Mouse (Mus musculus) forebrain, embryonic 13.5 days (tissue): ENCODE data around the gene Nipsnap1. TPM values are rescaled to one million over a fixed set of nuclear protein-coding genes. Genes with fewer than 3 reads are reported as not detected.

ENCODE experiments used
- ATAC-seq: fragments of 200-750 bp; cut with Nextera tagmentation; 2 replicates; pipeline ENCODE4 v1.8.0; 2017
- H3K27ac ChIP-seq: fragments of 300-500 bp; sonication (generic); 2 replicates; pipeline ENCODE4 v1.5.1; 2015; ENCODE audit warnings: inconsistent platforms, mild to moderate bottlenecking, moderate library complexity
- H3K27me3 ChIP-seq: fragments of 300-500 bp; sonication (generic); 2 replicates; pipeline ENCODE4 v1.6.1; 2015; ENCODE audit warnings: mild to moderate bottlenecking, inconsistent platforms
- H3K36me3 ChIP-seq: fragments of 300-500 bp; sonication (generic); 2 replicates; pipeline ENCODE4 v1.6.1; 2015; ENCODE audit warnings: mild to moderate bottlenecking, inconsistent platforms; ENCODE audit not compliant: poor library complexity, severe bottlenecking
- H3K4me1 ChIP-seq: fragments of 300-500 bp; sonication (generic); 2 replicates; pipeline ENCODE4 v1.6.1; 2015; ENCODE audit warnings: inconsistent platforms
- H3K4me2 ChIP-seq: fragments of 300-500 bp; sonication (generic); 2 replicates; pipeline ENCODE4 v1.6.1; 2015; ENCODE audit warnings: inconsistent platforms, mild to moderate bottlenecking, moderate library complexity
- H3K4me3 ChIP-seq: fragments of 300-500 bp; sonication (generic); 2 replicates; pipeline ENCODE4 v1.5.1; 2015; ENCODE audit warnings: mild to moderate bottlenecking, inconsistent platforms
- H3K9ac ChIP-seq: fragments of 300-500 bp; sonication (generic); 2 replicates; pipeline ENCODE4 v1.6.1; 2015; ENCODE audit warnings: mild to moderate bottlenecking, inconsistent platforms
- H3K9me3 ChIP-seq: fragments of 300-500 bp; sonication (generic); replicated peaks from 2 replicates; pipeline ENCODE4 v1.6.1; 2016; ENCODE audit warnings: inconsistent platforms
- WGBS: fragments of 180-500 bp; shearing (Covaris S2); methylation state at CpG from one replicate; pipeline ENCODE4 v1.1.7; 2015; 5-methylcytosine and 5-hydroxymethylcytosine counted together
- polyA plus RNA-seq: library from polyadenylated mRNA; unstranded; fragments of >200 nt; fragmentation: Nextera tagmentation; extraction: Ambion mirVana; gene quantifications from 2 replicates; pipeline ENCODE4 v1.2.1, GENCODE M21; 2015

The Nipsnap1 gene
- 118 and 120 TPM in 2 replicates for polyA plus RNA-seq

GRCm38 (mm10) chr11:4873755-4874475 lies at the start of gene Nipsnap1:
Gene Nipsnap1 (plus strand): TSS chr11:4873951.
- under 1% methylated on average over 30 of the region's 30 CpGs for WGBS
- Histone ChIP-seq H3K4me2 (peak within 1 kb of the TSS; percentile 83), H3K4me3 (peak within 1 kb of the TSS; percentile 76), H3K36me3 (peaks cover 13% of the 10 kb centered on the region), H3K4me1 (peaks cover 17% of the 10 kb centered on the region), H3K27me3 (no peaks in the 10 kb centered on the region), H3K27ac (peak within 1 kb of the TSS; percentile 48), H3K9ac (peak within 1 kb of the TSS; percentile 89), H3K9me3 (peaks cover 12% of the 10 kb centered on the region)
- ATAC-seq = peak; percentile 95

GRCm38 (mm10) chr11:4826152-4826778 lies 47.5 kb upstream of the Nipsnap1 start:
- Histone ChIP-seq H3K27ac (no peak overlapping the region), H3K4me2 (no peak overlapping the region), H3K36me3 (no peaks in the 10 kb centered on the region), H3K4me1 (peaks cover 2% of the 10 kb centered on the region; the same call in 1 of the 2 replicates), H3K9me3 (no peaks in the 10 kb centered on the region), H3K4me3 (no peak overlapping the region), H3K27me3 (no peaks in the 10 kb centered on the region), H3K9ac (no peak overlapping the region)
- ATAC-seq = no peak
- WGBS = 96% methylated on average over 3 of the region's 3 CpGs

DNA sequence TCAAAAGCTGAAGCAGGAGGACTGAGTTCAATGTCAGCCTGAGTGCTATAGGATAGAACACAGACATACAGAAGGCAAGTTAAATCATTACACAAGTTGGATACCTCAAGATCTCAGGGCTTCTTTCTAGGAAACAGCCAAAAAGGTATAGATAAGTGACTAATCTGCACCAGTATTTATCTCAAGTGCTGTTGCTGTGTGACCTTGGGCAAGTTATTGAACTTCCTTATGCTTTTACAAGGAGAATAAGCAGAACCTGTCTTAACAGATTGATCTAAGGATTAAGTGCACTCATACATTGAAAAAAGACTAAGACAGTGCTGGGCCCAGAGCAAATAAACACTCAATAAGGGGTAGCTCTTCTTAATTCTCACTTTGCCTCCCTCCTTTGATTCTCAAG lies 46.4 kb upstream of the Nipsnap1 start:
- H3K4me2 ChIP-seq = no peak overlapping the region

DNA sequence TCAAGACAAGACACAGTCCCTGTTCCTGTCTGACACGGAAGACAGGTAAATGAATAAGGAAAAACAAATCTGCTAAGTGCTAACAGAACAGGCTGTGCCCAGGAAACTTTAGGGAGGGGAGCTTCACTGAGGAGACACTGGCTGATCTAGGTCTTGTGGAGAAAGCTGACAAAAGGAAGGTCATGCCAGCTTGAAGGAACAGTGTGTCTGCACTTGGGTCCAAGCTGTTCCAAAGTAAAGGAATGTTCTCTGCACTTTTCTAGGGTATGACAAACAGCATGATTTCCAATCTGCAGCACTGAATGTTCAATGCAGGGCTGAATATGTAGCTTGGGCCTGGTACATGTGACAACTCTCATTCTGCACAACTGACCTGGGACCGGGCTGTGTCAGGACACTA lies 45.8 kb upstream of the Nipsnap1 start:
- no peak overlapping the region for H3K4me3 ChIP-seq
- no peak for ATAC-seq
- no peak overlapping the region for H3K9ac ChIP-seq
- no peaks in the 10 kb centered on the region for H3K9me3 ChIP-seq
- H3K4me1 ChIP-seq = peaks cover 2% of the 10 kb centered on the region; the same call in 1 of the 2 replicates
- no peak overlapping the region for H3K27ac ChIP-seq
- no peak overlapping the region for H3K4me2 ChIP-seq
- WGBS = 83% methylated on average over 2 of the region's 2 CpGs
- no peaks in the 10 kb centered on the region for H3K36me3 ChIP-seq
- H3K27me3 ChIP-seq = no peaks in the 10 kb centered on the region

More for the DNA sequence above, 46.4 kb upstream of the Nipsnap1 start:
- Histone ChIP-seq H3K27me3 (no peaks in the 10 kb centered on the region), H3K36me3 (no peaks in the 10 kb centered on the region), H3K4me1 (peaks cover 2% of the 10 kb centered on the region; the same call in 1 of the 2 replicates), H3K9me3 (no peaks in the 10 kb centered on the region), H3K4me3 (no peak overlapping the region), H3K27ac (no peak overlapping the region), H3K9ac (no peak overlapping the region)
- ATAC-seq = no peak

GRCm38 (mm10) chr11:4831066-4831465 lies 42.7 kb upstream of the Nipsnap1 start:
- Histone ChIP-seq H3K9me3 (no peaks in the 10 kb centered on the region), H3K27ac (no peak overlapping the region), H3K4me2 (no peak overlapping the region), H3K9ac (no peak overlapping the region), H3K27me3 (no peaks in the 10 kb centered on the region), H3K36me3 (no peaks in the 10 kb centered on the region), H3K4me3 (no peak overlapping the region), H3K4me1 (peaks cover 2% of the 10 kb centered on the region; the same call in 1 of the 2 replicates)
- no peak for ATAC-seq

DNA sequence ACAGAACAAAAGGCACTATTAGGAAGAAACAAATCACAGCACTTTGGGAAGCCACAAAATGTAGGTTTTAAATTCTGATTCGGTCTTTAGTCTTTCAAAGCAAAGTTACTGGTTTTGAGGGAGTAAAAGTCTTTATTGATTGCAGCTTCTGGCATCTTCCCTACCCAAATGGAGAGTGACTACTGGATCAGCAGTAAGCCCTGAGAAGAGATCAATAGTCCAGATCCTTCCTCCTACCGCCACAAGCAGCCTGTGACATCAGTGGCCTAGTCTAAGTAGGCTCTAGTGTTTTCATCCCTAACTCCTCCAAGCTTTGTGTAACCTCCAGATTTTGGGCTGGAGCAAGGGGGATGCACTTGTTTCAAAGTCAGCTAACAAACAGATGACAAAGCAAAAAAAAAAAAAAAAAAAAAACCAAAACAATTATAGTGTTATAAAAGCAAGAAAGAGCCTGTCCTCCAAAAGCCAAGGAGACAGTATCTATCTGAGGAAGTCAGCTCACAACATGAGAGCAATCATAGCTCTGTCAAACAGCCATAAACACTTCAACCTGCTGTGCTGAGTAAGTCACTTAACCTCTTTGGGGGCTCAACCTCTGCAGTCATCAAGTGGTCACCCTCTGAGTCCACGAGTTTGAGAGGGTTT lies 40.3 kb upstream of the Nipsnap1 start:
- no peaks in the 10 kb centered on the region for H3K27me3 ChIP-seq
- 80% methylated on average over 3 of the region's 3 CpGs for WGBS
- H3K9ac ChIP-seq = no peak overlapping the region
- no peak overlapping the region for H3K4me2 ChIP-seq
- peaks cover 2% of the 10 kb centered on the region; the same call in 1 of the 2 replicates for H3K4me1 ChIP-seq
- no peaks in the 10 kb centered on the region for H3K36me3 ChIP-seq
- H3K27ac ChIP-seq = no peak overlapping the region
- no peak for ATAC-seq
- no peak overlapping the region for H3K4me3 ChIP-seq
- H3K9me3 ChIP-seq = no peaks in the 10 kb centered on the region

- Histone ChIP-seq H3K27me3 (no peaks in the 10 kb centered on the region), H3K4me1 (peaks cover 2% of the 10 kb centered on the region; the same call in 1 of the 2 replicates), H3K4me3 (no peak overlapping the region), H3K36me3 (no peaks in the 10 kb centered on the region), H3K27ac (no peak overlapping the region), H3K4me2 (no peak overlapping the region), H3K9ac (no peak overlapping the region), H3K9me3 (no peaks in the 10 kb centered on the region)
- no peak for ATAC-seq
- WGBS = 88% methylated on average over 6 of the region's 6 CpGs
Measured at GRCm38 (mm10) chr11:4835436-4835835, 38.3 kb upstream of the Nipsnap1 start.

- WGBS = 73% methylated on average over 6 of the region's 6 CpGs
- Histone ChIP-seq H3K27me3 (no peaks in the 10 kb centered on the region), H3K9ac (no peak overlapping the region)
Measured at GRCm38 (mm10) chr11:4836755-4837154, 37.0 kb upstream of the Nipsnap1 start.

DNA sequence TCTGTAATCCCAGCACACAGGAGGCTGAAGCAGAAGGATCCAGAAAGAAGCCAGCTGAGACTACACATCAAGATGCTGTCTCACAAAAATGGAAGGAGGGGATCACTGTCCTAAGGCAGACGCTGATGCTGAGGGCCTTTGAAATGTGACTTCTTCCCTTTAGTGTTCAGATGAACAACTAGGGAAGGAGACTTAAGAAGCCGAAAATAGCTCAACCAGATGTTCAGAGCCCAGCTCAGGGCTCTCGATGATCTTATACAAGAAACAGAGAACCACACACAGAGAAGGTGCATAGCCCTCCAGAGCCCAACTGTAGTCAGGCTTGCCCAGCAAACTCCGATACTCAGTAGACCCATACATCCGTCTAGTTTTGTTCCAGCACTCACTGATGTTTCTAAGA lies 36.4 kb upstream of the Nipsnap1 start:
- Histone ChIP-seq H3K9me3 (no peaks in the 10 kb centered on the region), H3K27ac (no peak overlapping the region), H3K4me1 (no peaks in the 10 kb centered on the region), H3K27me3 (no peaks in the 10 kb centered on the region), H3K9ac (no peak overlapping the region), H3K4me3 (no peak overlapping the region), H3K36me3 (no peaks in the 10 kb centered on the region), H3K4me2 (no peak overlapping the region)
- 81% methylated on average over 5 of the region's 5 CpGs for WGBS
- ATAC-seq = no peak

More at GRCm38 (mm10) chr11:4836755-4837154, 37.0 kb upstream of the Nipsnap1 start:
- H3K9me3 ChIP-seq = no peaks in the 10 kb centered on the region
- no peak overlapping the region for H3K4me2 ChIP-seq
- no peak overlapping the region for H3K4me3 ChIP-seq
- ATAC-seq = no peak
- H3K4me1 ChIP-seq = no peaks in the 10 kb centered on the region
- H3K36me3 ChIP-seq = no peaks in the 10 kb centered on the region
- no peak overlapping the region for H3K27ac ChIP-seq

DNA sequence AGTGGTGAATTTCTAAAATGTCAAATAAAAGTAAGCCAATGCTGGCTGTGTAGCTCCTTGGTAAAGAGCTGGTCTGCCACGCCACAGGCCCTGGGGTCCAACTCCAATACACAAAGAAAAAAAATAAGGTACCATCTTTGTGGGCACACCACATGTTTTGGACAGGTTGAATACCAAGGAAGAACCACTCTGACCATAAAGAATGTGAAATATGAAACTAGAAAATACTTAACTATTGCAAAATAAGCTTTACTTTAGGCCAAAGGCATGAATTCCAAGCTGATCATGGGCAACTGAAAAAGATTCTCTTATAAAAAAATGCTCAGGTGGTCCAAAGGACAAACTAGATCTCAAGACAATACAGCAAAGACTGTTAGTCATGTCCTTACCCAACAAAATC lies 35.5 kb upstream of the Nipsnap1 start:
- Histone ChIP-seq H3K9me3 (no peaks in the 10 kb centered on the region), H3K27me3 (no peaks in the 10 kb centered on the region), H3K27ac (no peak overlapping the region), H3K9ac (no peak overlapping the region), H3K4me3 (no peak overlapping the region), H3K36me3 (no peaks in the 10 kb centered on the region), H3K4me2 (no peak overlapping the region), H3K4me1 (no peaks in the 10 kb centered on the region)
- WGBS = 96% methylated on average over 1 of the region's 1 CpGs
- no peak for ATAC-seq

GRCm38 (mm10) chr11:4840942-4841526 lies 32.7 kb upstream of the Nipsnap1 start:
- H3K9ac ChIP-seq = no peak overlapping the region
- H3K4me1 ChIP-seq = no peaks in the 10 kb centered on the region
- no peaks in the 10 kb centered on the region for H3K27me3 ChIP-seq
- no peaks in the 10 kb centered on the region for H3K36me3 ChIP-seq
- no peak overlapping the region for H3K4me3 ChIP-seq
- WGBS = 83% methylated on average over 3 of the region's 3 CpGs
- no peak overlapping the region for H3K4me2 ChIP-seq
- no peak overlapping the region for H3K27ac ChIP-seq
- no peaks in the 10 kb centered on the region for H3K9me3 ChIP-seq
- no peak for ATAC-seq
